Mouse (Mus musculus) embryonic facial prominence, embryonic 10.5 days (tissue): ENCODE measurements around the gene Muc5ac. TPM values are rescaled to one million over a fixed set of nuclear protein-coding genes. Genes with fewer than 3 reads are reported as not detected.

Source experiments
- DNase-seq: peaks from one replicate; pipeline ENCODE4 v3.0.0-alpha.2; 2017; ENCODE audit warnings: low spot score
- H3K27ac ChIP-seq: fragments of 300-500 bp; sonication (generic); replicated peaks from 2 replicates; pipeline ENCODE4 v1.5.1; 2016; ENCODE audit warnings: mild to moderate bottlenecking
- H3K27me3 ChIP-seq: fragments of 300-500 bp; sonication (generic); replicated peaks from 2 replicates; pipeline ENCODE4 v1.6.1; 2016; ENCODE audit warnings: low read depth, mild to moderate bottlenecking; ENCODE audit not compliant: poor library complexity, severe bottlenecking
- H3K36me3 ChIP-seq: fragments of 300-500 bp; sonication (generic); replicated peaks from 2 replicates; pipeline ENCODE4 v1.6.1; 2016; ENCODE audit warnings: mild to moderate bottlenecking, moderate library complexity
- H3K4me1 ChIP-seq: fragments of 300-500 bp; sonication (generic); 2 replicates; pipeline ENCODE4 v1.6.1; 2016
- H3K4me3 ChIP-seq: fragments of 300-500 bp; sonication (generic); 2 replicates; pipeline ENCODE4 v1.5.1; 2016; ENCODE audit warnings: mild to moderate bottlenecking, moderate library complexity
- H3K9me3 ChIP-seq: fragments of 300-500 bp; sonication (generic); 2 replicates; pipeline ENCODE4 v1.6.1; 2016; ENCODE audit warnings: mild to moderate bottlenecking
- WGBS: fragments of 180-500 bp; shearing (Covaris S2); methylation state at CpG from one replicate; pipeline ENCODE4 v1.1.7; 2016; 5-methylcytosine and 5-hydroxymethylcytosine counted together
- polyA plus RNA-seq: library from polyadenylated mRNA; unstranded; fragments of >200 nt; fragmentation: Nextera tagmentation; extraction: Ambion mirVana; gene quantifications from 2 replicates; pipeline ENCODE4 v1.2.1, GENCODE M21; 2016

Muc5ac gene
- polyA plus RNA-seq, result not detected in 2 replicates

- WGBS, result 88% methylated on average over 6 of the region's 6 CpGs
- Histone ChIP-seq H3K4me3 (no peak within 1 kb of the TSS), H3K36me3 (no peaks in the 10 kb centered on the region), H3K4me1 (no peaks in the 10 kb centered on the region), H3K27me3 (no peaks in the 10 kb centered on the region), H3K27ac (no peak within 1 kb of the TSS), H3K9me3 (no peaks in the 10 kb centered on the region)
- no peak for DNase-seq
Observed at GRCm38 (mm10) chr7:141788677-141789452, at the start of gene Muc5ac. Gene Muc5ac, plus strand, starts transcription at chr7:141788972.

GRCm38 (mm10) chr7:141747451-141748100, 41.2 kb upstream of the Muc5ac start:
- Histone ChIP-seq H3K4me3 (no peak overlapping the region), H3K27ac (no peak overlapping the region), H3K9me3 (no peaks in the 10 kb centered on the region), H3K4me1 (no peaks in the 10 kb centered on the region), H3K36me3 (no peaks in the 10 kb centered on the region), H3K27me3 (no peaks in the 10 kb centered on the region)
- no peak for DNase-seq
- 86% methylated on average over 7 of the region's 7 CpGs for WGBS

GRCm38 (mm10) chr7:141752513-141752912, 36.3 kb upstream of the Muc5ac start:
- DNase-seq, result no peak
- WGBS, result 84% methylated on average over 6 of the region's 6 CpGs
- no peak overlapping the region for H3K4me3 ChIP-seq

GRCm38 (mm10) chr7:141755831-141756230, 32.9 kb upstream of the Muc5ac start:
- WGBS, result 55% methylated on average over 4 of the region's 4 CpGs
- no peaks in the 10 kb centered on the region for H3K36me3 ChIP-seq

More at GRCm38 (mm10) chr7:141752513-141752912, 36.3 kb upstream of the Muc5ac start:
- Histone ChIP-seq H3K4me1 (no peaks in the 10 kb centered on the region), H3K27ac (no peak overlapping the region), H3K36me3 (no peaks in the 10 kb centered on the region), H3K27me3 (no peaks in the 10 kb centered on the region), H3K9me3 (no peaks in the 10 kb centered on the region)

GRCm38 (mm10) chr7:141758291-141758690, 30.5 kb upstream of the Muc5ac start:
- WGBS, result 77% methylated on average over 4 of the region's 4 CpGs
- no peaks in the 10 kb centered on the region for H3K4me1 ChIP-seq

More at GRCm38 (mm10) chr7:141755831-141756230, 32.9 kb upstream of the Muc5ac start:
- Histone ChIP-seq H3K27me3 (no peaks in the 10 kb centered on the region), H3K27ac (no peak overlapping the region), H3K4me3 (no peak overlapping the region), H3K9me3 (no peaks in the 10 kb centered on the region), H3K4me1 (no peaks in the 10 kb centered on the region)
- peak; percentile 71 for DNase-seq

GRCm38 (mm10) chr7:141770521-141770920, 18.3 kb upstream of the Muc5ac start:
- 89% methylated on average over 3 of the region's 3 CpGs for WGBS
- DNase-seq, result no peak

More at GRCm38 (mm10) chr7:141758291-141758690, 30.5 kb upstream of the Muc5ac start:
- no peaks in the 10 kb centered on the region for H3K9me3 ChIP-seq
- H3K27ac ChIP-seq, result no peak overlapping the region
- no peaks in the 10 kb centered on the region for H3K36me3 ChIP-seq
- DNase-seq, result no peak
- H3K27me3 ChIP-seq, result no peaks in the 10 kb centered on the region
- no peak overlapping the region for H3K4me3 ChIP-seq

GRCm38 (mm10) chr7:141770988-141771387, 17.8 kb upstream of the Muc5ac start:
- no peak for DNase-seq
- Histone ChIP-seq H3K9me3 (no peaks in the 10 kb centered on the region), H3K27me3 (no peaks in the 10 kb centered on the region), H3K4me1 (peaks cover 22% of the 10 kb centered on the region), H3K36me3 (no peaks in the 10 kb centered on the region), H3K27ac (no peak overlapping the region), H3K4me3 (no peak overlapping the region)
- WGBS, result 81% methylated on average over 8 of the region's 8 CpGs

More at GRCm38 (mm10) chr7:141770521-141770920, 18.3 kb upstream of the Muc5ac start:
- Histone ChIP-seq H3K4me3 (no peak overlapping the region), H3K4me1 (peaks cover 22% of the 10 kb centered on the region), H3K36me3 (no peaks in the 10 kb centered on the region), H3K27me3 (no peaks in the 10 kb centered on the region), H3K27ac (no peak overlapping the region), H3K9me3 (no peaks in the 10 kb centered on the region)

GRCm38 (mm10) chr7:141772058-141772557, 16.7 kb upstream of the Muc5ac start:
- Histone ChIP-seq H3K4me1 (peaks cover 22% of the 10 kb centered on the region), H3K9me3 (no peaks in the 10 kb centered on the region), H3K27me3 (no peaks in the 10 kb centered on the region), H3K27ac (peak overlapping the region; percentile 40), H3K4me3 (no peak overlapping the region), H3K36me3 (no peaks in the 10 kb centered on the region)
- 61% methylated on average over 1 of the region's 1 CpGs for WGBS
- no peak for DNase-seq

- no peaks in the 10 kb centered on the region for H3K27me3 ChIP-seq
- no peak for DNase-seq
- H3K4me3 ChIP-seq, result no peak overlapping the region
- no peaks in the 10 kb centered on the region for H3K36me3 ChIP-seq
- peaks cover 22% of the 10 kb centered on the region for H3K4me1 ChIP-seq
- H3K27ac ChIP-seq, result no peak overlapping the region
- WGBS, result 86% methylated on average over 2 of the region's 2 CpGs
- no peaks in the 10 kb centered on the region for H3K9me3 ChIP-seq
Observed at GRCm38 (mm10) chr7:141774855-141775254, 13.9 kb upstream of the Muc5ac start.

GRCm38 (mm10) chr7:141776199-141776598, 12.6 kb upstream of the Muc5ac start:
- H3K27ac ChIP-seq, result no peak overlapping the region
- no peak for DNase-seq
- 86% methylated on average over 5 of the region's 5 CpGs for WGBS
- no peaks in the 10 kb centered on the region for H3K36me3 ChIP-seq
- H3K4me1 ChIP-seq, result peaks cover 22% of the 10 kb centered on the region
- H3K27me3 ChIP-seq, result no peaks in the 10 kb centered on the region
- no peaks in the 10 kb centered on the region for H3K9me3 ChIP-seq
- H3K4me3 ChIP-seq, result no peak overlapping the region

GRCm38 (mm10) chr7:141794251-141794650, 5.5 kb downstream of the Muc5ac start:
- 92% methylated on average over 1 of the region's 1 CpGs for WGBS
- Histone ChIP-seq H3K27ac (no peak overlapping the region), H3K27me3 (no peaks in the 10 kb centered on the region), H3K9me3 (peaks cover 16% of the 10 kb centered on the region), H3K4me3 (no peak overlapping the region), H3K4me1 (no peaks in the 10 kb centered on the region), H3K36me3 (no peaks in the 10 kb centered on the region)
- no peak for DNase-seq

- Histone ChIP-seq H3K4me1 (no peaks in the 10 kb centered on the region), H3K27me3 (no peaks in the 10 kb centered on the region), H3K36me3 (no peaks in the 10 kb centered on the region), H3K27ac (no peak overlapping the region), H3K9me3 (peaks cover 5% of the 10 kb centered on the region; the same call in 1 of the 2 replicates), H3K4me3 (no peak overlapping the region)
- 88% methylated on average over 7 of the region's 7 CpGs for WGBS
- DNase-seq, result no peak
Observed at GRCm38 (mm10) chr7:141803206-141803605, 14.4 kb downstream of the Muc5ac start.
